Mouse (Mus musculus) heart, adult 2 months (tissue): ENCODE results near the gene Wars2.

ENCODE experiments used
- CTCF ChIP-seq: fragments of 200-600 bp; IDR thresholded peaks from 2 replicates; pipeline ENCODE4 v1.8.1; 2022; ENCODE audit warnings: antibody characterized with exemption, mild to moderate bottlenecking, moderate library complexity
- POLR2A ChIP-seq: fragments of 200-500 bp; IDR thresholded peaks from 2 replicates; pipeline ENCODE4 v1.6.1; 2011; ENCODE audit warnings: mild to moderate bottlenecking, low read depth, low read length, control low read depth; ENCODE audit not compliant: insufficient read depth

DNA sequence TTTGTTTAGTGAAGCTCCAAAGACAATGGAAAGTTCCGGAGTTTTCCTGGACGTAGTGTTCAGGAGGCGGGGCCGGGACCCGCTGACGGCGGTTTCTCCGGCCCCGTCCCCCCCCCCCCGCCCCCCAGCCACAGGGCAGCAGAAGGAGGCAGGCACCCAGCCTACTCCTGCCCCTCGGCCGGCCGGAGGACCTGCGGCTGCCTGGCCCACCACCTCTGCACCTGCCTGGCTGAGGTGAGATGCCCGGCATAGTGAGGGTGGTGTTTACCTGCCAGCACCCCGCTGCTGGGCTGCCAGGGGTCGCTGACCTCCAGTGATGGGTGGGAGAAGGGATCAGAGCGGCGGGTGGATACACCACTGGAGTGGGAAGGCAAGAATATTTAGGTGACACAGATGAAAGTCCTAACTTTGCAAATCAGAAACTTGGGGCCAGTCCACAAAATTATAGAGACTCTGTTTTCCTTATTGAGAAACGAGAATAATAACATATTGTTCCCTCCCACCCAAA is 99.4 kb downstream of the Wars2 start, which contains the start of gene Tbx15:
- no peak for TF ChIP-seq CTCF
- no peak for TF ChIP-seq POLR2A
